Mouse (Mus musculus): Measurements from ENCODE around the gene Camk1d.

DNA sequence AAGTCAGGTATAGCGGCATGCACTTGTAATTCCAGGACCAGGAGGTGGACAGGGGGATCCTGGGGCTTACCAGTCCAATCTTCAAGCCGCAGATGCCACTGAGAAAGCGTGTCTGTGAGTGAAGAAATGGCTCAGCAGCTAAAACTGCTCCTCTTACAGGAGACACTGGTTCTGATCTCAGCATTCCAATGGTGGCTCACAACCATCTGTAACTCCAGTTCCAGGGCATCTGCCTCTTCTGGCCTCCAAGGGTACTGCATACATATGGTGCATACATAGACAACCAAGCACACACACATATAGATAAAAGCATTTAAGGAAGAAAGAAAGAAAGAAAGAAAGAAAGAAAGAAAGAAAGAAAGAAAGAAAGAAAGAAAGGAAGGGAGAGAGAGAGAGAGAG is 47.7 kb upstream of the Camk1d start:
- TF ChIP-seq CTCF (conservative IDR thresholded peaks at IDR 0.05; ENCODE audit: insufficient read depth, insufficient read length, low read depth, low read length) (no peak), POLR2A (IDR thresholded peaks at IDR 0.05; ENCODE audit: low read depth, low read length) (no peak)

All from kidney, adult 2 months (tissue).